Mouse (Mus musculus) CD4-positive helper T cell, adult 2 months (primary cell): ENCODE measurements around the gene Rngtt.
"Not testable (repeated sequence)": the region's sequence is repeated elsewhere in the genome, so short reads cannot be mapped to it uniquely, and the experiment has no call there.

Experiments
- DNase-seq: peaks from one replicate; pipeline ENCODE4 v3.0.0-alpha.2; 2012; ENCODE audit warnings: low read depth, missing footprints, low spot score

Rngtt gene

DNA sequence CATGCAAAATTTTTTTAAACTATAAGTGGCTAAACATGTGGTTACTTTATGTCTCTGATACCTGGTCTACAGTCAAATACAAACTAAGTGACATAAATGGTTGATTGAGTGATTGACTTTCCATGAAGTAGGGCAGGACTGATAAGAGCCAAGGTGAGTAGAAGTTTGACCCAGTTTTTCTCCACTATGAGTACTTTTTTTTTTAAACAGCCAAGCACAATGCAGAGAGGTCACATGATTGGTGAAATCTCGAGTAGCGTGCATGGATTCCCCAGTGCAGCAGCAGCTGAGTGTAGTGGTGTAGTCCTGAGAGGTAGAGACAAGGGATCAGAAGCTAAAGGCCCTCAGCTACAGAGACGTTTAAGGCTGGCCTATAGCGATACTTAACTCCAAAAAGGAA, 118.7 kb downstream of the Rngtt start:
- DNase-seq, result no peak

DNA sequence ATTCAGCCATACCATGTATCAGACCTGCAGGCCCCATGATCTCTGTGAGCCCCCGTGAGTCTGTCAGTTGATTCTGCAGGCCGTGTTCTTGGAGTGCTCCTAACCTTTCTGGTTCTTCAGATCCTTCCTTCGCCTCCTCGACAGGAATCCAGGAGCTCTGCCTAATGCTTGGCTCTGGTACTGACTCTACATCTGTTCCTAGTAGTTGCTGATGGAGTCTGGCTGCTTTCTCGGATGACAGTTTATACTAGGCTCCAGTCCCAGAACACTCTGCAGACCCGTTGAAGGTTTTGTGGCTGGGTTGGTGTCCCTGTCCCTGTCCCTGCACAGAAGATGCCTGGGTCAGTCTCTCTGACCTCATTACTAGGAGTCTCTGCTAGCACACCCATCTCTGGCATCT, 131.8 kb downstream of the Rngtt start:
- no peak for DNase-seq

DNA sequence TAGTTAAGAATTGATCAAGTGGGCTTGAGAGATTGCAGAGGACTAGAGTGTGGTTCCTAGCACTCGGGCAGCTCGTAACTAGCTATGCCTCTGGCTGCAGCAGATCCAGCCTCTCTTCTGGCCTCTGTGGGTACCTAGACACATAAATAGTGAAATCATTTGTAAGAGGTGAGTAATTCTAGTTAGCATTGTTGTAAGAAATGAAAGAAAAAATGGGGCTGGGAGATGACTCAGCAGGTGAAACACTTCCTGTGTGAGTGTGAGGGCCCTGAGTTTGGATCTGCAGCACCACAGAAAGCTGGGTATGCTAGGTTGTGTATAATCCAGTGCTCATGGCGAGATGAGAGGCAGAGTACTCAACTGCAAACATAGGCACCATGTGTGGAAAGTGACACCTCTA, 136.2 kb downstream of the Rngtt start:
- no peak for DNase-seq

- DNase-seq, result no peak
Measured at GRCm38 (mm10) chr4:33446881-33447280, 136.8 kb downstream of the Rngtt start.

- not testable (repeated sequence) for DNase-seq
Measured at GRCm38 (mm10) chr4:33450356-33450755, 140.2 kb downstream of the Rngtt start.

DNA sequence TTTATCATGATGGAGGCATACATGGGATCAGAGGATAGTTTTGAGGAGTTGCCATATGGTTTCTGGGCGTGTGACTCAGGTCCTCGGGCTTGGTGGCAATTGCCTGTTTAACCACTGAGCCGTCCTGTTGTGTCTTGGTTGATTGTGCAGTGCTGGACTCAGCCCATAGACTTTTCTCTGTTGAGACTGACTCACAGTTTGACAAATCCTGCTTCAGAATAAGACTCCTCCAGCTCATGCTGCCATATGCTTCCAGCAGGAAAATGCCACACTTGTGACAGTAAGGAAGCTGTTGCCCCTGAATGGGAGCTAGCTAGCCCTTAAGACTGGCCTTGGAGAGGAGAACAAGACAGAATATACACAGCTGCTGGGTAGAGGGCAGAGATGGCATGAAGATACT, 149.7 kb downstream of the Rngtt start:
- no peak for DNase-seq

- DNase-seq, result no peak
Measured at GRCm38 (mm10) chr4:33464432-33464831, 154.3 kb downstream of the Rngtt start.

- no peak for DNase-seq
Measured at GRCm38 (mm10) chr4:33465871-33466270, 155.8 kb downstream of the Rngtt start.

GRCm38 (mm10) chr4:33466970-33467399, 156.9 kb downstream of the Rngtt start:
- peak; percentile 7 for DNase-seq

DNA sequence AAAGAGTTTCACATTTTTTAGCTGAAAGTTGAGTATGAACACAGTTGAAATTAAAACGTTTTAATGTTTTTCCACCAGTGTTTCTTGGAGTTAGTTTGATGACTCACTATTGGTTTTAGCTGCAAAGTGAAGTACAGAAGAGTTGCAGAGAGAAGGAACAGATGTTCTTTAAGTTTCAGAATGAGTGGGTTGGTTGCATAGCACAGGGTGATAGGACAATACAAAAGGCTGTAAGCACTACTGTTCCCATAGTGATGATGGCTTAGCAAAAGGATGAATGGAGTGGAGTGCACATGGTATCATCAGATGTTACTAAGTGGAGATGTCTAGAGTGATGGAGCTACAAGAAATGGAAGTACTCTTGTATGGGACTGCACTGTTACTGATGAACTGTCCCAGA, 157.5 kb downstream of the Rngtt start:
- peak; percentile 35 for DNase-seq

DNA sequence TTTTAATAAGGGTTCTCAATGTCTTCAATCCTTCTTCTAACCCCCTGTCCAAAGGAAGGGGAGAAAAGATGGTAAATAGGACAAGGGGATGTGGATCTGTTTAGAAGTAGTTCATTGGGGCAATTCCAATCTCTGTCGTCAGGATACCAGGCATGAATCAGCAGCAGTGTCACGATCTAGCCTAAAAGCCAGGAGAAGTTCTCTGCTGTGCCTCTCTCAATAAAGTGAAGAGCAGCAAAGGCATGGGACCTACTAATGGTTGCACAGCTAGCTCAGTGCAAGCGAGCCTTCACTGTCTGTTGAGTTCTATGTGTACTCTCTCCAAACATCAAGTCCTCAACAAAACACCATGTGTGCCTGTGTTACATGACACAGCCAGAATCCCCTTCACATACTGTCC, 158.0 kb downstream of the Rngtt start:
- DNase-seq, result no peak

- no peak for DNase-seq
Measured at GRCm38 (mm10) chr4:33470671-33471302, 160.7 kb downstream of the Rngtt start.

- no peak for DNase-seq
Measured at GRCm38 (mm10) chr4:33478011-33478785, 168.1 kb downstream of the Rngtt start.

- DNase-seq, result no peak
Measured at GRCm38 (mm10) chr4:33481721-33482120, 171.6 kb downstream of the Rngtt start.

DNA sequence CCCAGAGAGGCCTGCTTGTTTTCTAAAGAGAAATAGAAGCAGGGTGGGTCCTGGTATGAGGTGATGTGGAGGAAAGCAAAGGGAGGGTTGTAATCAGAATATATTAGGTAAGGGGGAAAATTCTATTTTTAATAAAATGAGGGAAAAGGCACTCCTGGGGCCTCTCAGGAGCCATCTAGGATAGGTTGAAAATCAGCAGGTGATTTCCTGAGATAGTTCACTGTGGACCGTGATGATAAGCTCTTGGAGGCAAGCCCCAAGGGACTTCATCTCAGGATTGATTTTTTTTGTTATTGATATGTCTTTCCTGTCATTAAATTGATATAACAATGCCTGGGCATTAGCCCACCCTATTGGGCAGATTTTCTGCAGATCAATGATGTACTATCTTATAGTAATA, 175.9 kb downstream of the Rngtt start:
- no peak for DNase-seq

DNA sequence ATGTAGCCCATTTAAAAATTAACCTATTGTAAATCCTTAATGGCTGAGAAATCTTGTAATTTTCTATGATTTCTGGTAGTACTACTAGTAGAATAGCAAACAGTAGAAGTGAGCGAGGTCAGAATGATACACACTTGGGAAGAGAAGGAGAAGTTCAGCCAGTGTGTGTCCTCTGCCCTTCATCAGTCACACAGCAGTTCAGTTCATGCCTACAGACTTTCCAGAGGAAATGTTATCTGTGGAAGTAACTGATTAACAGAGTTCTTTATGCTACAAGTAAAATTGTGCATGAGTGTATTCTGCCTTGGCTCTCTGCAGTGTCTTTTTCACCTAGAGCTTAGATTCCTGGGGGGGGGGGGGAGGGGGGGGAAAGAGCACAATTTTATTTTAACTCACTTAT, 181.0 kb downstream of the Rngtt start:
- DNase-seq, result no peak

DNA sequence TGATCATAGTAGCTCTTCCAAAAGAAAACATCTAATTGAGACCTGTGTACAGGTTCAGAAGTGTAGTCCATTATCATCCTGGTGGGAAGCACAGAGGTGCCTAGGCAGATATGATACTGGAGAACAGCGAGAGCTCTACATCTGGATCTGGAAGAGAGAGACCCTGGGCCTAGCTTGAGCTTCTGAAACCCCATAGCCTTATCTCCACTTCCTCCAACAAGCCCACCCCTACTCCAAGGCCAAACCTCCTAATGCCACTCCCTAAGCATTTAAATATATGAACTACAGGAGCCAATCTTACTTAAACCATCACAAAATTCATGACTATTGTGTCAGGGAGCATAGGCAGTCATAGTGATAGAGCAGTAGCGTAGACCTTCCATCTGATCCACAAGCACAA, 184.3 kb downstream of the Rngtt start:
- DNase-seq, result no peak

DNA sequence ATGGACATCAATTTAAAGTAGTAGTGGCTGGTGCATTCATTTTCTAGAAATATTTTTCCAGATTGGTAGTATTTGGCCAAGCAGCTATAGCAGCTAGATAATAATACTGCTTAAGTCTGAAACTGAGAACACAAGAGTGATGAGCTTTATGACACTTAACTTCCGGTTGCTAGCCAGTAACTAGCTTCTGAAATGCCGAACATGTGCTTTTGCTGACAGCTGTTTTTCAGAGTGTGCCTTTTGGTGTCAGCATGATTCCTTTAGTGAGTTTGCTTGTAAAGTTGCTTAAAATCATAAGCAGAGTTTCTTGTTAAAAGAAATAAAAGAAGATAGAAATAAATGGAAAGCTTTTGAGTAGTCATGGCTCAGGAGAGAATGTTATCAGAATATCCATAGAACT, 186.9 kb downstream of the Rngtt start:
- DNase-seq, result no peak

- DNase-seq, result no peak
Measured at GRCm38 (mm10) chr4:33497657-33498056, 187.5 kb downstream of the Rngtt start.

- DNase-seq, result no peak
Measured at GRCm38 (mm10) chr4:33498160-33498874, 188.2 kb downstream of the Rngtt start.

GRCm38 (mm10) chr4:33506638-33507037, 196.5 kb downstream of the Rngtt start:
- DNase-seq, result no peak

DNA sequence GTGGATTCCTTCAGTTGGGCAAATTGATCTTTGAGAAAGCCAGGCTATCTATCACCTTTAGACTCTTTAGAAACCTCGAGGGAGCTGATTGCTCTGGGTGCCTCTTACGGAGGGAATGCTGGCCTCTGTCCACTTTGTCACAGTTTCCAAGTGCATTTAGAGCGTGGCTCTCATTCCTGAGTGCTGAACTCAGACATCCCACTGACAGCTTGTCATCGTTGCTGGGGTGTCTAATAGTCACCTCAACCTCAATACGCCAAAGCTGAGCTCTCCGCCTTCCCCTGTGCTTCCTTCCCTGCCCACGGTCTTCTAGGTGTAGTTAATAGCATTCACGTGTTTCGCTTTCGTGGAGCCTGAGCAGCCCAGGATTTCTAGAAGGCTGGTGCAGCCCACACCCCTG, 200.4 kb downstream of the Rngtt start:
- no peak for DNase-seq

DNA sequence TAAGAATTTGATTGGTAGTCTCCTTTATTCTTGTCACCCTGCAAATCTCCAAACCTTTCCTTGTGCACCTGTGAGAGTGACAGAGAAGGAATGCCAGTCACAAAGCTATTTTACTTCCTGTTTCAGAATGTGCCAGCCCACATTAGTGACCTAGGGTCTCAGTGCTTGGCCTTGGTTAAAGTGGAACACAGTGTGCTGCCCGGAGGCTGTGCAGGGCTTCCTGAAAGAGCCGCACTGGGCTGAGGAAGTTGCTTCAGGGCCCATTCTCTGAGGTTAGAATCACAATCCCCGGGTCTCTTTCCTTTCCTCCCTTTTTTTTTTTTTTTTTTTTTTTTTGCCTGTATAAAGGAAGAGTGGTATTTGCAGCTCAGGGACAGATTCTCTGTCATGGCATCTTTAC, 203.3 kb downstream of the Rngtt start:
- DNase-seq, result no peak
